Mouse (Mus musculus) cerebellum, adult 2 months (tissue): ENCODE measurements at regions not wholly inside any gene's neighbourhood (a gene's known extent, or its start where the extent isn't known, plus 50 kb on each side); places are given as distances from the start of the nearest gene placed in this dataset.

ENCODE experiments used
- CTCF ChIP-seq: fragments of 200-500 bp; IDR thresholded peaks from 2 replicates; pipeline ENCODE4 v1.5.1; 2011; ENCODE audit warnings: low read depth, mild to moderate bottlenecking, control low read depth, low read length, moderate library complexity, borderline replicate concordance; ENCODE audit not compliant: insufficient read depth
- POLR2A ChIP-seq: fragments of 200-500 bp; IDR thresholded peaks from 2 replicates; pipeline ENCODE4 v1.6.1; 2011; ENCODE audit warnings: low read length, control low read depth, borderline replicate concordance; ENCODE audit not compliant: insufficient read depth

DNA sequence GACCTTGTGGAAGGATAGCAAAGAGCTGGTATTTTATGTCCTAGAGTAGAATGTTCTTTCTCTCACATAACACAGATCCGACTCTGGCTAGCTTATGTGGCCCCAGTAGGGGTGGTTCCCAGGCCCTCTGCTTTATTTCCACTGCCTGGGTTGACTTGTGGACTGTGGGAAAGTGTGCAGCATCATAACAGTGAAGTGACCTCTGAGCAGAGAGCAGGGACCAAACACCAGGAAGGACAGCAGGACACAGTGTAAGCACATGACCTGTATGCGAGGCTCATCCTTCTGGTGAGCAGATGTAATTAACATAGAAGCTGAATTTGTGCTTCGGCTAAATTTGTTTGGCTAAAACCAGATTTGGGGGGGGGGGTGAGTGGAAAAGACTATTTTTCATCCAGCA lies 132.1 kb downstream of the Fam174a start:
- TF ChIP-seq POLR2A (no peak), CTCF (no peak)
